Mouse (Mus musculus) adrenal gland (tissue): ENCODE measurements around the gene Hist2h4.

Experiments used
- intact Hi-C: fragments of 180-260 bp; cut with DNase I; formaldehyde crosslinking; loops from one replicate; pipeline ENCODE4 v1.15.1; 2025
- microRNA-seq, 2 experiments: library from miRNA; unstranded; fragments of <30 nt; microRNA quantifications; one replicate each; pipeline ENCODE4; 2019

Hist2h4 gene

DNA sequence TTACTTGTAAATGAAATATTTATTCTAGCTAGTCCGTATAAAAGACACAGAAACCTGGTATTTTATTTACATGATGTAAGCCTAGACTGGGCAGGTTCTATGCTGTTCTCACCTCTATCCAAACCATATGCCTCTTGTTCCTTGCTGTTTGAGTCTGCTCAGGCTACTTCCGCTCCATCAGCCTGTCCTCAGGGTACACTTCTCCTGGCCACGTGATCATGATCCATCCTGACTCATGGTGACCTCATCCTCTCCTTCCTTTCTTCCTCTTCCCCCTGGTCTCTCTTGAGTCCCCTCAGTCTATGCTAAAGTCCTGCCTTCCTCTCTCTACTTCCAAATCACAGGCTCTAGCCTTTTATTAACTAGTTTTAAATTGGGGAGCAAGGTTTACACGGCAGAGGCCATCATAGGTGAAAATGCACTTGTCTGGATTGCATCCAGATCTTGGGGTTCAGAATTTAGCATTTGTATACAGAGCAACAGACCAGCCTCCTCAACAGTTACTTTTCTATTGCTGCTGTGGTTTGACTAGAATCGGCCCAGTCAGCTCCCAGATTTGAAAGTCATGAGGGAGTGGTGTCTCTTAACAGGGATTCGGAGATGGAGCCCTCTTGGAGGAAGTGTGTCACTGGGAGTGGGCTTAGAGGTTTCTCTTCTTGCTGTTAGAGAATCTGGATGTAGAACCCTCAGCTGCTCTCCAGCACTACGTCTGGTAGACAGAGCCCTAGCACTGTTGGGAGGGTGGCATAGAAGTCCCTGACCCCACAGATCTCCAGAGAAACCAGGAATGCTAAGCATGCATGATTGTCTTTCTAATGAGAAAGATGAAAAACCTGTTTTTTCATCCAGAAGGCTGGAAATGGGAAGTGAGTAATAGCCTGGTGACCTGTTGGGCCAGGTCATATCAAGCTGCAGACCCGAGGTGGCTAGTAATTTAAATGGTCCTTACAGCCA lies 36.1 kb downstream of the Hist2h4 start:
- intact Hi-C loops: no loop called here

DNA sequence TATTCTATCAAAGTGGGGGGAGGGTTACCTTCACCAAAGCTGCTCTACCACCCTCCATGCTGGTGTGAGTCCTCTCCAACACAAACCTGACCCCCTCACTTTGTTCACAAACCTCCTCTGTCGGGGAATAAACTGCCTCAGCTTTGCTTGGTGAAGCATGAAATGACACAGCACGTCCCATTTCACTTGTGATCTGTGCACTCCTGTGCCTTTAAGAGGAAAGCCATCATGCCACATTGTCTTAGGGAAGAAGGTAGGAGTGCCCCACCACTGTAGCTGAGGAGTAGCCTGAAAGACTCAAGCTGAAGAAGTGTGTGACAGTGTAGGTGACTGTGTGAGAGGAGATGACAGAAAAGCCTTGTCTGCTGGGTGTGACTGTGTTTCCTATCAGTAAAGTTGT lies 37.7 kb downstream of the Hist2h4 start:
- intact Hi-C loops: no loop called here

DNA sequence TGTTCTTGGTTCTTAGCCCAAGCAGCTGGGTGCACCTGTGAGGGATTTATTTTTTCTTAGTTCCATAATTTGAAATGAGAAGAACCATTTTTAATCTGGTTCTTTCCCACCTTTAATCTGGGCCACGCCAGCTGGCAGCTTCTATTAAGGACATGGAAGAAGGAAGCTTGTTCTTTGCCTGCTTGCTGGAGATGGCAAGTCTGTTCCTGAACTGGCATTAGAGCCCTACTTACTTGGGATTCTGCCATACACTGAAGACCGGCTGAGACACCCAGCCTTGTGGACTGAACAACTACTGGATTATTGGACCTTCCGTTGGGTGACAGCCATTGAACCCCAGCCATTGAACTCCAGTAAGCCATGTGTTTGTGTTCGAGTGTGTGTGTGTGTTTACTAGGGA lies 40.3 kb downstream of the Hist2h4 start:
- intact Hi-C loops: no loop called here

DNA sequence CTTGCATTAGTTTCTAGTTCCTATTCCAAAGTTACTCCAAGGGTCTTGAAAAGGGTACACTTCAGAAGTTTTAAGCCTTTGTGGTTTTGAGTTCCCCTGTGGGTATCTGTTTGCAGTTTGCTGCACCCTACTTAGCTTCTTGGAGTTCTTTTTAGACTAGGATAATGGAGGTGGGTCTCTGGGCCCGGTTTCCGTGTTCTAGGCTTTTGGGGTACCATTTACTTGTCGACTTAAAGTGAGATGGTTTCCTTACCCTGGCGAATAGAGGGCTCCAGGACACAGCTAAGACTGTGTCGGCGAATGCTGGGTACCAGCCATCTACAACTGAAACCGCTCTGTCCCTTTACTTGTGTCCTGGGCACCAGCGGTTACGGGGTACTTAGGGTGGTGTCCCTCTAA lies 41.5 kb downstream of the Hist2h4 start:
- intact Hi-C loops: loop anchor here (2.0 kb wide), 1 partner anchor 23 kb away; the partner anchor contains the start of gene Hist2h2aa1

DNA sequence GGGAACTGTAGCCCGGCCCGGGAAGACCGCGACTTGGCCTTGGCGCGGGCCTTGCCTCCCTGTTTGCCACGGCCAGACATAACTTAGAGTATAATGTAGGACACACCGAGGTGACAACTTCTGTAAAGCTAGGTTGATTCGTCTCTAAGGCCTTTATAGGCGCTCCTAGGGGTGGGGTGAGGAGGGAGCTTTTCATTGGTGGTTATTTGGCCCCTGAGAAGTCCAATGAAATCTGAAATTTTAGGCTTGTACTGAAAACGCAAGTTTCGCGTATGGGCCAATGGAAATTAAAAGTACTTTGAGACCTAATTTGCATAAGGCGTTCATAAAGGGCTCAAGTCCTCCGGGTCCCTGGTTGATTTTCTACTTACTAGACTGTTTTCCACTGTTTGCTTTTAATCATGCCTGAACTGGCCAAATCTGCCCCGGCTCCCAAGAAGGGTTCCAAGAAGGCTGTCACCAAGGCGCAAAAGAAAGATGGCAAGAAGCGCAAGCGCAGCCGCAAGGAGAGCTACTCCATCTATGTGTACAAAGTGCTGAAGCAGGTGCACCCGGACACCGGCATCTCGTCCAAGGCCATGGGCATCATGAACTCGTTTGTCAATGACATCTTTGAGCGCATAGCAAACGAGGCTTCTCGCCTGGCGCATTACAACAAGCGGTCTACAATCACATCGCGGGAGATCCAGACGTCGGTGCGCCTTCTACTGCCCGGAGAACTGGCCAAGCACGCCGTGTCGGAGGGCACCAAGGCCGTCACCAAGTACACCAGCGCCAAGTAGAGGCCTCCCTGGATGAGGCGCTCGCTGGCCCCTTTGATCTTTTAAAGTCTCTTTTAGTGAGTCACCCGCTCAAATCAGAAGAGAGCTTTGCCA lies 42.1 kb downstream of the Hist2h4 start, which contains the start of the genes Hist2h2ac and Hist2h2be:
Gene Hist2h2ac, minus strand, starts transcription at position 116 of the 875 bp plus-strand sequence.
Gene Hist2h2be, plus strand, starts transcription at position 355 of the 875 bp plus-strand sequence.
- intact Hi-C loops: loop anchor here (2.0 kb wide), 1 partner anchor 24 kb away; the partner anchor contains the start of gene Hist2h2aa1

DNA sequence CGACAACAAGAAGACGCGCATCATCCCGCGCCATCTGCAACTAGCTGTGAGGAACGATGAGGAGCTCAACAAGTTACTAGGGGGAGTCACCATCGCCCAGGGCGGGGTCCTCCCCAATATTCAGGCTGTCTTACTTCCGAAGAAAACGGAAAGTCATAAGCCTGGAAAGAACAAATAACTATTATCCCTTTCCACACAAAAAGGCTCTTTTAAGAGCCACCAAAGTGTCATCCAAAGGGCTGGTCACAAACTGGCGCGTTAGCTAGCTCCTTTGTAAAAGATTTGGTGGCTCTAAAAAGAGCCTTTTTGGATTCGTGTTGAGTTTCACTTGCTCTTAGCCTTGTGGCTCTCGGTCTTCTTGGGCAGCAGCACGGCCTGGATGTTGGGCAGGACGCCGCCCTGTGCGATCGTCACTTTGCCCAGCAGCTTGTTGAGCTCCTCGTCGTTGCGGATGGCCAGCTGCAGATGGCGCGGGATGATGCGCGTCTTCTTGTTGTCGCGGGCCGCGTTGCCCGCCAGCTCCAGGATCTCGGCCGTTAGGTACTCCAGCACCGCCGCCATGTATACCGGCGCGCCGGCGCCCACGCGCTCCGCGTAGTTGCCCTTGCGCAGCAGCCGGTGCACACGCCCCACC lies 42.9 kb downstream of the Hist2h4 start:
- intact Hi-C loops: loop anchor here (2.0 kb wide), 1 partner anchor 25 kb away; the partner anchor contains the start of gene Hist2h2aa1

DNA sequence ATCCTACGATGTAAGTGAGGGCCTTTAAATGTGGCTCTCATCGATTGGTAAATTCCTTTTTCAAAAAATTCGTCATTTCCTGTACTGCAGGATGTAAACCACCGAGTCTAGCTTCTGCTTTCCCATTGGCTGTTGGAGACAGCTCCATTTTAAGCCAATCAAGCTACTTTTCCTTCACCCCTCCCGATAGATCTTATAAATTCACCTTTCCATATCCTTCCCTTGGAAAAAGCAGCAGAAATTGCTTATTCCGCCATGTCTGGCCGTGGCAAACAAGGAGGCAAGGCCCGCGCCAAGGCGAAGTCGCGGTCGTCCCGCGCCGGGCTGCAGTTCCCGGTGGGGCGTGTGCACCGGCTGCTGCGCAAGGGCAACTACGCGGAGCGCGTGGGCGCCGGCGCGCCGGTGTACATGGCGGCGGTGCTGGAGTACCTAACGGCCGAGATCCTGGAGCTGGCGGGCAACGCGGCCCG lies 43.4 kb downstream of the Hist2h4 start, which contains the start of the genes Bola1 and Hist2h2ab:
Gene Bola1, minus strand, starts transcription at position 49 of the 470 bp plus-strand sequence.
Gene Hist2h2ab, plus strand, starts transcription at position 205 of the 470 bp plus-strand sequence.
- intact Hi-C loops: loop anchor here (2.0 to 5.0 kb wide), 3 partner anchors 25 to 57 kb away; partner anchors contain the start of genes Hist2h2aa1, Hist2h4 and Mtmr11

DNA sequence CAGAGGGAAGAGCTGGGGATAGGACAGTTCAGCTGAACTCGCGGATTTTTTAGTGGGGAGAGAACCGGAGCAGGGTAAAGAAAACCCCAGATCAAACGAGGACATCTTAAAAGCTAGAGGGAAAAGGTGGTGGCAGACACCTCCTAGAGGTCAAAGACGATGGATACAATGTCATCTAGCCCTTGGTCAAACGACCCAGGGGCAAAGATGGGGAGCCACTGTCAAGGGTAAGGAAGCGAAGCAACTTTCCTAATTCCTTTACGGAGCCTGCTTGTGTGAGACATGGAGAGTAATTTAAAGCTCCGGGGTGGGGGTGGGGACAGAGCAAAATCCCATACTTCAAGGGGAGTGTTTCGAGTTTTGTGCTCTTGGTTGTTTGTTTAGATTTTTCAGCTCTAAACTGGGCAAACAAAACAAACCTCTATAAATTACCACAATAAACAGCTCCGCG lies 43.9 kb downstream of the Hist2h4 start:
- intact Hi-C loops: loop anchor here (5.0 kb wide), 2 partner anchors 43 to 57 kb away; partner anchors contain the start of genes Hist2h4 and Mtmr11

Small RNA genes lying within 50 kb of the gene (microRNA-seq; reads per million reads assigned to microRNA genes)
- gene Gm44492: 0 to 0.12 reads per million in 2 experiments
- gene Gm47311: 0 reads per million in 2 experiments
- 0 reads per million in 2 experiments for gene Gm47313
